Mouse (Mus musculus) forebrain, embryonic 15.5 days (tissue): ENCODE results near the gene 4930432M17Rik. TPM values are rescaled to one million over a fixed set of nuclear protein-coding genes. Genes with fewer than 3 reads are reported as not detected.

Experiments
- ATAC-seq: fragments of 200-750 bp; cut with Nextera tagmentation; replicated peaks from 2 replicates; pipeline ENCODE4 v1.8.0; 2017; ENCODE audit warnings: mild to moderate bottlenecking, moderate TSS enrichment, moderate library complexity
- H3K27ac ChIP-seq: fragments of 300-500 bp; sonication (generic); replicated peaks from 2 replicates; pipeline ENCODE4 v1.5.1; 2015; ENCODE audit warnings: mild to moderate bottlenecking, inconsistent platforms
- H3K27me3 ChIP-seq: fragments of 300-500 bp; sonication (generic); 2 replicates; pipeline ENCODE4 v1.6.1; 2015; ENCODE audit warnings: inconsistent platforms
- H3K36me3 ChIP-seq: fragments of 300-500 bp; sonication (generic); 2 replicates; pipeline ENCODE4 v1.6.1; 2015; ENCODE audit warnings: mild to moderate bottlenecking, inconsistent platforms
- H3K4me1 ChIP-seq: fragments of 300-500 bp; sonication (generic); 2 replicates; pipeline ENCODE4 v1.6.1; 2015; ENCODE audit warnings: inconsistent platforms
- H3K4me2 ChIP-seq: fragments of 300-500 bp; sonication (generic); replicated peaks from 2 replicates; pipeline ENCODE4 v1.6.1; 2015; ENCODE audit warnings: mild to moderate bottlenecking, inconsistent platforms
- H3K4me3 ChIP-seq: fragments of 300-500 bp; sonication (generic); 2 replicates; pipeline ENCODE4 v1.5.1; 2015; ENCODE audit warnings: mild to moderate bottlenecking, inconsistent platforms
- H3K9ac ChIP-seq: fragments of 300-500 bp; sonication (generic); replicated peaks from 2 replicates; pipeline ENCODE4 v1.6.1; 2015; ENCODE audit warnings: mild to moderate bottlenecking, inconsistent platforms
- H3K9me3 ChIP-seq: fragments of 300-500 bp; sonication (generic); 2 replicates; pipeline ENCODE4 v1.6.1; 2016; ENCODE audit warnings: inconsistent platforms
- WGBS: fragments of 180-500 bp; shearing (Covaris S2); methylation state at CpG from one replicate; pipeline ENCODE4 v1.1.7; 2015; ENCODE audit warnings: mixed read lengths; 5-methylcytosine and 5-hydroxymethylcytosine counted together
- polyA plus RNA-seq: library from polyadenylated mRNA; unstranded; fragments of >200 nt; fragmentation: Nextera tagmentation; extraction: Ambion mirVana; gene quantifications from 2 replicates; pipeline ENCODE4 v1.2.1, GENCODE M21; 2015

Gene 4930432M17Rik
- not detected in 2 replicates for polyA plus RNA-seq

DNA sequence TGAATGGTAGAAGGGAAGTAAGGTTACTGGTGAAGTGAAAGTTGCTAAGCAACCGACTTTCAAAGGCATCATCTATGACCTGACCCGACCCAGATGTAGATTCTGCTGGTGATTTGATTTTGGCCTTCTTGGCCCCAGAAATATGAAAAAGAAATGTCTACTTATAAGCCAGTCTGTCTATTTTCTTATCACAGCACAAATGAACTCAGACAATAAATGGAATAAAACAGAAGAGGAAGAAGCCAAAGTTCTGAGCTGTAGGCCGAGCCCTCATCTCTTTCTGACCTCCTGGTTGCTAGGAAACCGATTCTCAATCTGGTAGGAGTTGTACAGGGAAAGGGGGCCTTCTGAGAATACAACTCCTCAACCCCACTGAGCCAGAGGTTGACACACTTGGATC lies at the start of gene 4930432M17Rik:
Gene 4930432M17Rik (plus strand): TSS at position 301 of the 400 bp plus-strand sequence.
- Histone ChIP-seq H3K27ac (no peak within 1 kb of the TSS), H3K4me1 (no peaks in the 10 kb centered on the region), H3K27me3 (no peaks in the 10 kb centered on the region), H3K9me3 (no peaks in the 10 kb centered on the region), H3K4me2 (no peak within 1 kb of the TSS), H3K9ac (no peak within 1 kb of the TSS), H3K36me3 (no peaks in the 10 kb centered on the region), H3K4me3 (no peak within 1 kb of the TSS)
- no peak for ATAC-seq
- 75% methylated on average over 4 of the region's 4 CpGs for WGBS

DNA sequence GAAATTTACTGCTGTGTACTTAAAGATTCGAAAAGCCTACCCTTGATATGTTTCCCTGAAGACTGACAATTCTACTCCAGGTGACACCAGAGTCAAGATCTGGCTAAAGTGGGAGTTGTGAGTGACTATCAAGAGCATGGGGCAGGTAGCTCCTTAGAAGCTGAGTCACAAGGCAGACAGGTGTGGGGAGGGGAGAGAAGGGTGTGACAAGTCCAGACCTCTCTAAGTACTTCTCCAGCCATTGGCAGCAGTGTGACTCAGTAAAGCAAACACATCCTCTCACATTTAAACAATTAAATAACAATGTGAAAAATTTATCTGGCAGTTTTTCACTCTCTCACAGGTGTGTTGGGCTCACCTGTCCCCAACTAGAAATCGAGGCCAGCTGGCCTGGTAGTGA lies 44.9 kb upstream of the 4930432M17Rik start:
- no peak overlapping the region for H3K27ac ChIP-seq
- no peaks in the 10 kb centered on the region for H3K9me3 ChIP-seq
- H3K27me3 ChIP-seq: no peaks in the 10 kb centered on the region
- H3K4me1 ChIP-seq: no peaks in the 10 kb centered on the region
- no peak for ATAC-seq
- H3K9ac ChIP-seq: no peak overlapping the region
- H3K4me3 ChIP-seq: no peak overlapping the region
- 80% methylated on average over 2 of the region's 2 CpGs for WGBS
- H3K36me3 ChIP-seq: no peaks in the 10 kb centered on the region
- H3K4me2 ChIP-seq: no peak overlapping the region

GRCm38 (mm10) chr3:121626273-121626672 lies 44.3 kb upstream of the 4930432M17Rik start:
- no peaks in the 10 kb centered on the region for H3K4me1 ChIP-seq
- 89% methylated on average over 3 of the region's 3 CpGs for WGBS
- no peak for ATAC-seq
- H3K9ac ChIP-seq: no peak overlapping the region
- no peaks in the 10 kb centered on the region for H3K27me3 ChIP-seq
- no peaks in the 10 kb centered on the region for H3K36me3 ChIP-seq
- H3K4me2 ChIP-seq: no peak overlapping the region
- H3K9me3 ChIP-seq: no peaks in the 10 kb centered on the region
- no peak overlapping the region for H3K27ac ChIP-seq
- no peak overlapping the region for H3K4me3 ChIP-seq

DNA sequence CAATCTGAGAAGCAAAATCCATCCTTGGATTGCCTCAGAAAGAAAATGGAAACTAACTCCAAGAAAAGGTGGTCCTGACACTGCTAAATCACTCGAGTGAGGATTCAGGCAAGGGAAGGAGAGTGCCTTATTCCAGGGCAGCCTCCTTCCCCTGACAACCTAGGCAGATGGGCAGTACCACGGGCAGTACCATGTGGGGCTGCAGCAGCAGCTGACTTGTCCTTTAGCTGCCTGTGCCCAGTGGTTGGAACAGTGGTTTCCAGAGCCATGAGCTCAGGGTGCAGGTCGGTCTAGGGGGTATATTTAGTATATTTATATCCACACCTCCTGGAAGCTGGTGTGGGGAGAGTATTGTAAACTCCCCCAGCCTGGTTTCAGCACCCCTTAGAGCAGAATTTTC lies 42.3 kb upstream of the 4930432M17Rik start:
- no peak for ATAC-seq
- Histone ChIP-seq H3K27ac (no peak overlapping the region), H3K36me3 (no peaks in the 10 kb centered on the region), H3K27me3 (no peaks in the 10 kb centered on the region), H3K4me2 (no peak overlapping the region), H3K4me1 (no peaks in the 10 kb centered on the region), H3K4me3 (no peak overlapping the region), H3K9me3 (no peaks in the 10 kb centered on the region), H3K9ac (no peak overlapping the region)
- WGBS: 66% methylated on average over 3 of the region's 3 CpGs

DNA sequence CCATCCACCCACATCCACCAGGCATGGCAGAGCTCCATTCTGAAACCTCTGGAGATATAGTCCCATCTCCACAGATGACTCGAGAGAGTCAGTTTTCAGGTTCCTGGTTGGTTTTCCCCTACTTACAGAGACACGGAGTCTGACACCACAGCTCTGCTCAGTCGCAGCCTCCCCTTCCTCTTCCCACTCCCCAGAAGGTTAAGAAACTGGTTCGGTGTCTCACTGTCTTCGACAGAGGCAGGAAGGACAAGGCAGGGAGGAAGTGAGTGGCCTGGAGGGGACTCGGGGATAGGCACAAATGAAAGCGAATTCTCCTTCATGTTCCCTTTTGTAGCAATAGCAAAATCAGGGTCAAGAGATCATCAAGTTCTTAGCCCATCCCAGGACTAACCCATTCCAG lies 39.9 kb upstream of the 4930432M17Rik start:
- no peak overlapping the region for H3K4me3 ChIP-seq
- no peaks in the 10 kb centered on the region for H3K36me3 ChIP-seq
- H3K27ac ChIP-seq: no peak overlapping the region
- ATAC-seq: no peak
- no peak overlapping the region for H3K4me2 ChIP-seq
- H3K4me1 ChIP-seq: no peaks in the 10 kb centered on the region
- 81% methylated on average over 7 of the region's 7 CpGs for WGBS
- no peaks in the 10 kb centered on the region for H3K9me3 ChIP-seq
- no peaks in the 10 kb centered on the region for H3K27me3 ChIP-seq
- H3K9ac ChIP-seq: no peak overlapping the region

GRCm38 (mm10) chr3:121634963-121635362 lies 35.6 kb upstream of the 4930432M17Rik start:
- Histone ChIP-seq H3K36me3 (no peaks in the 10 kb centered on the region), H3K9me3 (no peaks in the 10 kb centered on the region), H3K4me3 (no peak overlapping the region), H3K9ac (no peak overlapping the region), H3K4me2 (no peak overlapping the region), H3K27ac (no peak overlapping the region), H3K27me3 (no peaks in the 10 kb centered on the region), H3K4me1 (no peaks in the 10 kb centered on the region)
- ATAC-seq: no peak
- WGBS: 91% methylated on average over 3 of the region's 3 CpGs

DNA sequence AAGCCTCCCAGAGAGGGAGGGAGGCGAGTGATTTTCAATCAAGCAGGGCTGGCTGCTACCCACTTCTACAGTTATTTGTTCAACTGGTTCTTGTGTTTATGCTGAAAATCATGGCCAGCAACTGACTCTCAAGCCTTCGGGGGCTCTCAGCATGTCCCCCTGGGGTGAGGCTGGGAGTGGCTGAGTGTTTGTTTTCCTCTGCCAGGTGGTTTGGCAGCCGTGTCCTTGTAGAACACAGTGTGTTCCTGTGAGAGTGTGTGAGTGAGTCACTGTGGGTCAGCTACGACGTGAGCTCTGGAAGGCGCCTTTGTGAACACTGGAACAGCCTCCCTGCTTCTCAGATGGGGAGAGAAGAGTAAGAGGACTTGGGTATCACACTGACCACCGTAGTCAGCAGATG lies 35.1 kb upstream of the 4930432M17Rik start:
- Histone ChIP-seq H3K36me3 (no peaks in the 10 kb centered on the region), H3K4me2 (no peak overlapping the region), H3K27me3 (no peaks in the 10 kb centered on the region), H3K4me3 (no peak overlapping the region), H3K9me3 (no peaks in the 10 kb centered on the region), H3K27ac (no peak overlapping the region), H3K4me1 (no peaks in the 10 kb centered on the region), H3K9ac (no peak overlapping the region)
- no peak for ATAC-seq
- WGBS: 71% methylated on average over 7 of the region's 7 CpGs

DNA sequence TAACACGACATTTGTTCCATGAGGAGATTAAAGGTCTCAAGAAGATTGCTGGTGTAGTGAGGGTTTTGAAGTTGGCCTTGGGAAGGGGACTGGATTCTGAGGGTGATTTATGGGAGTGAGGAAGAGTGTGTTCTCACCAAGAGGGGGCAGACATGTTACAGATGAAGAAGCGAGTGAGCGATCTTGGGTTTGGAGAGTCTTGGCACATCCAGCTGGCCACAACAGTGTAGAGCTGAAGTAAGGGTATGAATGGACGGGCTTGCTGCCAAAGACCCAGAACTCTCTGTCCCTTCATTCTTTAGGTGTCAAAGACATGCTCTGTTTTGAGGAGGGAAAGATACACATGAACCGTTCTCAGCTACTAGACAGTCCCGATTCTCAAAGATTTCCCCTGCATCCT lies 34.2 kb upstream of the 4930432M17Rik start:
- ATAC-seq: peak; percentile 43; the same call in 1 of the 2 replicates
- Histone ChIP-seq H3K4me2 (no peak overlapping the region), H3K36me3 (no peaks in the 10 kb centered on the region), H3K9ac (no peak overlapping the region), H3K27ac (no peak overlapping the region), H3K4me3 (no peak overlapping the region), H3K4me1 (no peaks in the 10 kb centered on the region), H3K9me3 (no peaks in the 10 kb centered on the region), H3K27me3 (no peaks in the 10 kb centered on the region)
- 51% methylated on average over 6 of the region's 6 CpGs for WGBS

GRCm38 (mm10) chr3:121636748-121637147 lies 33.8 kb upstream of the 4930432M17Rik start:
- 81% methylated on average over 7 of the region's 7 CpGs for WGBS

GRCm38 (mm10) chr3:121637792-121638191 lies 32.8 kb upstream of the 4930432M17Rik start:
- H3K9me3 ChIP-seq: no peaks in the 10 kb centered on the region
- H3K27ac ChIP-seq: no peak overlapping the region
- 85% methylated on average over 5 of the region's 5 CpGs for WGBS
- H3K27me3 ChIP-seq: no peaks in the 10 kb centered on the region
- H3K36me3 ChIP-seq: no peaks in the 10 kb centered on the region
- H3K4me2 ChIP-seq: no peak overlapping the region
- H3K4me1 ChIP-seq: no peaks in the 10 kb centered on the region
- H3K9ac ChIP-seq: no peak overlapping the region
- H3K4me3 ChIP-seq: no peak overlapping the region
- ATAC-seq: no peak

More at GRCm38 (mm10) chr3:121636748-121637147, 33.8 kb upstream of the 4930432M17Rik start:
- Histone ChIP-seq H3K4me3 (no peak overlapping the region), H3K9ac (no peak overlapping the region), H3K27ac (no peak overlapping the region), H3K4me1 (no peaks in the 10 kb centered on the region), H3K27me3 (no peaks in the 10 kb centered on the region), H3K9me3 (no peaks in the 10 kb centered on the region), H3K4me2 (no peak overlapping the region), H3K36me3 (no peaks in the 10 kb centered on the region)
- no peak for ATAC-seq

DNA sequence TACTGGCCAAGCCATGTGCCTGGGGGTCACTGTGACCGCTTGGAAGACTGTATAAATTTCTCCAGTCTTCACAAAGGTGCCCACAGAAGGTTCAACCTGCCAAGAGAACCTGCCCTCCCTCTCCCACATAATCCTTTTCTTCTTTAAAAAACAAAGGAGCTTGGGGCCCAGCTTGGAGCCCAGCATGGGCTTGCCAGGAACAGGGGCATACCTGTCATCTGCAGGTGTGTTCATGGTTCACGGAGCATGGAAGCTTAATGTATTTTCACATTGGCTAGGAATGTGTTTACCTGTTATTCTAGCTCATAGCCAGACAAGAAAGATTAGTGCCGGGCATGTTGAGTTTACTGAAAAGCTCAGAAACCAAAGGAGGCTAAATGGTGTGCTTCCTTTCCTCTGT lies 32.3 kb upstream of the 4930432M17Rik start:
- no peaks in the 10 kb centered on the region for H3K36me3 ChIP-seq
- no peak for ATAC-seq
- H3K9ac ChIP-seq: no peak overlapping the region
- no peak overlapping the region for H3K4me3 ChIP-seq
- no peaks in the 10 kb centered on the region for H3K9me3 ChIP-seq
- H3K27ac ChIP-seq: no peak overlapping the region
- no peak overlapping the region for H3K4me2 ChIP-seq
- H3K4me1 ChIP-seq: no peaks in the 10 kb centered on the region
- H3K27me3 ChIP-seq: no peaks in the 10 kb centered on the region
- 84% methylated on average over 3 of the region's 3 CpGs for WGBS

DNA sequence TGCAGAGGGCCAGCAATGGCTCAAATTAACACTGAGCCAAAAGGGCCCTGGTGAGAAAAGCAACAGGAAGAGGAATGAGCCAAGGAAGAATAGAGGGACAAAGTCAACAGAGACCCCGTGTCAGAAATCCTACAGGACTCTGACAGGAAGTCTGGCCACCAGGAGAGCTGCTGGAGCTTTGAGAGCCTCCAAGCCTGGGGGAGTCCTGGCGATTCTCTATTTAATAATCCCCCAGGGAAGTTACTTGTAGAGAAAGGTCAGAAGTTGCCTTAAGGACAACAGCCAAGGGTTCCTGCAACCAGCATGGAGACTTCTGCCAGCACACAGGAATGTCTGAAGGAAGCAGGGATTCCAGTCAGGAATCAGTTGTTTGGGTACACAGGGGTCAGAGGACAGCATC lies 30.0 kb upstream of the 4930432M17Rik start:
- no peak for ATAC-seq
- Histone ChIP-seq H3K36me3 (no peaks in the 10 kb centered on the region), H3K4me1 (no peaks in the 10 kb centered on the region), H3K4me3 (no peak overlapping the region), H3K9ac (no peak overlapping the region), H3K4me2 (no peak overlapping the region), H3K27ac (no peak overlapping the region), H3K9me3 (no peaks in the 10 kb centered on the region), H3K27me3 (no peaks in the 10 kb centered on the region)
- 81% methylated on average over 2 of the region's 2 CpGs for WGBS

DNA sequence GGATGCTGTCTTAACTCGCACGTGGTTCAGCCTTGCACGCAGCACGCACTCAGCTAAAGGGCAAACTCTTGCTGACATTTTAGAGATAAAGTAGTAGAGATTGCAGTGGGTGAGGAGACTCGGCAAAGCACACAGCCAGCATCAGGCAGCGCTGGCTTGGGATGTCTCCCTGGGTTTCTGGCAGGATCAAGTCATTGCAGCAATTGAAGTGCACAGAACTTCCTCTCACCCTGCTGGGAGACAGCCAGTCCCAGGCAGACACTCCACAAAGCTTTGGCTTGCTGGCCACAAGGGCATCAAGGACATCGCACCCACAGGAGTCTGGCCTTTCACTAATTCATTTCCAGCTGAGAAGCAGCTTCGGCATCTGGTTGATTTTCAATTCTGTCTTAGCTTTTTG lies 27.3 kb upstream of the 4930432M17Rik start:
- no peak for ATAC-seq
- 75% methylated on average over 8 of the region's 8 CpGs for WGBS
- Histone ChIP-seq H3K4me2 (no peak overlapping the region), H3K27ac (no peak overlapping the region), H3K36me3 (no peaks in the 10 kb centered on the region), H3K4me1 (no peaks in the 10 kb centered on the region), H3K27me3 (no peaks in the 10 kb centered on the region), H3K9ac (no peak overlapping the region), H3K9me3 (no peaks in the 10 kb centered on the region), H3K4me3 (no peak overlapping the region)
